Mouse (Mus musculus): ENCODE data around the gene Ints11. TPM values are rescaled to one million over a fixed set of nuclear protein-coding genes. Genes with fewer than 3 reads are reported as not detected.
A peak's percentile ranks its signal among the peaks of the same experiment; 100 is the strongest.

The Ints11 gene
- polyA plus RNA-seq, 1 experiment from 2014 or later, result 30.7 TPM

- H3K27ac ChIP-seq (replicated peaks), result peak overlapping the region; percentile 97
- 0 out of 2 replicates have a peak, but pooled peaks cover 3% of the 10 kb centered on the region for H3K4me1 ChIP-seq (replicated peaks; ENCODE audit: control insufficient read depth, insufficient read depth)
- TF ChIP-seq EP300 (optimal IDR thresholded peaks at IDR 0.05), result no peak
- TF ChIP-seq CTCF (IDR thresholded peaks at IDR 0.05; ENCODE audit: low read depth), result no peak
- H3K9me3 ChIP-seq (ENCODE audit: control insufficient read depth, low read length), result no peaks in the 10 kb centered on the region
- H3K27me3 ChIP-seq (ENCODE audit: control insufficient read depth, insufficient read depth, low read length), result no peaks in the 10 kb centered on the region
- H3K4me3 ChIP-seq (ENCODE audit: low read depth, low read length), result no peak overlapping the region; the same call in 1 of the 2 replicates
- 0 out of 2 replicates have a peak overlapping the region, but pooled peaks have one; percentile 31 for H3K9ac ChIP-seq (ENCODE audit: low read length)
- ATAC-seq (ENCODE audit: low FRiP score, low TSS enrichment) (peak; percentile 6; the same call in 1 of the 2 replicates), DNase-seq (ENCODE audit: low spot score) (no peak)
- 32% methylated on average over 8 of the region's 8 CpGs for WGBS
- H3K4me2 ChIP-seq (replicated peaks; ENCODE audit: low read depth), result peak overlapping the region; percentile 97
- H3K36me3 ChIP-seq (ENCODE audit: control insufficient read depth, insufficient read depth, low read length), result peaks cover 4% of the 10 kb centered on the region; the same call in 1 of the 2 replicates
These were observed 30.9 kb upstream of the Ints11 start for GRCm38 (mm10) chr4:155838187-155839153.

- peak; percentile 91 for ATAC-seq (ENCODE audit: low FRiP score, low TSS enrichment)
These were observed 29.8 kb upstream of the Ints11 start, which contains the start of gene Mxra8 for GRCm38 (mm10) chr4:155839483-155839910. Gene Mxra8 (plus strand): TSS chr4:155839680.

GRCm38 (mm10) chr4:155840076-155841002 is 29.0 kb upstream of the Ints11 start:
- peak overlapping the region; percentile 97 for H3K27ac ChIP-seq (replicated peaks)
- peaks cover 4% of the 10 kb centered on the region; the same call in 1 of the 2 replicates for H3K36me3 ChIP-seq (ENCODE audit: control insufficient read depth, insufficient read depth, low read length)
- no peak for DNase-seq (ENCODE audit: low spot score)
- peak overlapping the region; percentile 69 for H3K9ac ChIP-seq (ENCODE audit: low read length)
- H3K27me3 ChIP-seq (ENCODE audit: control insufficient read depth, insufficient read depth, low read length), result no peaks in the 10 kb centered on the region
- TF ChIP-seq CTCF (IDR thresholded peaks at IDR 0.05; ENCODE audit: low read depth), result no peak
- no peak for TF ChIP-seq EP300 (optimal IDR thresholded peaks at IDR 0.05)
- WGBS, result 14% methylated on average over 8 of the region's 8 CpGs
- H3K4me2 ChIP-seq (replicated peaks; ENCODE audit: low read depth), result peak overlapping the region; percentile 97
- peak overlapping the region; percentile 53 for H3K4me3 ChIP-seq (ENCODE audit: low read depth, low read length)
- H3K4me1 ChIP-seq (replicated peaks; ENCODE audit: control insufficient read depth, insufficient read depth), result 0 out of 2 replicates have a peak, but pooled peaks cover 3% of the 10 kb centered on the region
- H3K9me3 ChIP-seq (ENCODE audit: control insufficient read depth, low read length), result no peaks in the 10 kb centered on the region
- peak; percentile 1; the same call in 1 of the 2 replicates for ATAC-seq (ENCODE audit: low FRiP score, low TSS enrichment)

More at GRCm38 (mm10) chr4:155839483-155839910, 29.8 kb upstream of the Ints11 start, which contains the start of gene Mxra8:
- Histone ChIP-seq H3K9me3 (ENCODE audit: control insufficient read depth, low read length) (no peaks in the 10 kb centered on the region), H3K27ac (replicated peaks) (peak within 1 kb of the TSS; percentile 97), H3K4me2 (replicated peaks; ENCODE audit: low read depth) (peak within 1 kb of the TSS; percentile 97), H3K27me3 (ENCODE audit: control insufficient read depth, insufficient read depth, low read length) (no peaks in the 10 kb centered on the region), H3K9ac (ENCODE audit: low read length) (peak within 1 kb of the TSS; percentile 69), H3K4me3 (ENCODE audit: low read depth, low read length) (peak within 1 kb of the TSS; percentile 53), H3K36me3 (ENCODE audit: control insufficient read depth, insufficient read depth, low read length) (peaks cover 4% of the 10 kb centered on the region; the same call in 1 of the 2 replicates), H3K4me1 (replicated peaks; ENCODE audit: control insufficient read depth, insufficient read depth) (0 out of 2 replicates have a peak, but pooled peaks cover 3% of the 10 kb centered on the region)
- DNase-seq (ENCODE audit: low spot score), result peak; percentile 81
- TF ChIP-seq EP300 (optimal IDR thresholded peaks at IDR 0.05) (no peak), CTCF (IDR thresholded peaks at IDR 0.05; ENCODE audit: low read depth) (no peak)
- WGBS, result 9% methylated on average over 16 of the region's 16 CpGs

- Histone ChIP-seq H3K9ac (ENCODE audit: low read length) (peak overlapping the region; percentile 69), H3K4me2 (replicated peaks; ENCODE audit: low read depth) (peak overlapping the region; percentile 97), H3K4me3 (ENCODE audit: low read depth, low read length) (peak overlapping the region; percentile 53), H3K4me1 (replicated peaks; ENCODE audit: control insufficient read depth, insufficient read depth) (0 out of 2 replicates have a peak, but pooled peaks cover 3% of the 10 kb centered on the region), H3K36me3 (ENCODE audit: control insufficient read depth, insufficient read depth, low read length) (peaks cover 4% of the 10 kb centered on the region; the same call in 1 of the 2 replicates), H3K27ac (replicated peaks) (peak overlapping the region; percentile 97), H3K9me3 (ENCODE audit: control insufficient read depth, low read length) (no peaks in the 10 kb centered on the region), H3K27me3 (ENCODE audit: control insufficient read depth, insufficient read depth, low read length) (no peaks in the 10 kb centered on the region)
- peak; percentile 74 for TF ChIP-seq CTCF (IDR thresholded peaks at IDR 0.05; ENCODE audit: low read depth)
- no peak for TF ChIP-seq EP300 (optimal IDR thresholded peaks at IDR 0.05)
- ATAC-seq (ENCODE audit: low FRiP score, low TSS enrichment) (peak; percentile 38), DNase-seq (ENCODE audit: low spot score) (peak; percentile 73)
- 1% methylated on average over 32 of the region's 32 CpGs for WGBS
These were observed 28.3 kb upstream of the Ints11 start for GRCm38 (mm10) chr4:155841003-155841454.

Data from stomach, postnatal 0 days (tissue).